Mouse (Mus musculus): ENCODE results near the gene Gm11634. TPM values are rescaled to one million over a fixed set of nuclear protein-coding genes. Genes with fewer than 3 reads are reported as not detected.

Gene Gm11634
- polyA plus RNA-seq, 1 experiment from 2014 or later = not detected

DNA sequence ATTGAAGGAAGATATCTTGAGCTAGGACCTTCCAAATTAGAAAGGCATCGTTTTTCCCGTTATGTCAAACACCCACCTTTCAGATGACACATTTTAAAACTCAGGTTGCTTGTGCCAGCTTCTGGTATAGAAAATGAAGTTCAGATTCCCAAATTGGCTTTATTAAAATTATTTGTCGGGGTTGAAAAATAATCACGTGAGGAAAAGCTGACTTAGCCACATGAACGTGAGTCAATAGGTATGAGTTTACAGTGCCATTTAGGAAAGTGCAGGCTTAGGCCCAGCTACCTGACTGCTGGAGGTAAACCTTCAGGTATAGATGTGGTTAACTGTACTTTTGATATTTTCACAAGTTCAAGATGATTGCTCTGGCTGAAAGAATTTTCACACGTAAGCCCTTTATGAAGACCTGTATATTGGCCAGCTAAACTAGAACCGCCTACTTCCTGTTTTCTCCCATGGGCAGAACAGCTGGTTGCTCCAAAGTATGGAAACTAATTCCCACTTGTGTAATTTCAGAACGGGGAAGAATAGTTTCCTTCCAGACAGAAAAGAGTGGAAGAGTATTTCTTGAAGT, 45.6 kb downstream of the Gm11634 start:
- H3K36me3 ChIP-seq (ENCODE audit: control insufficient read depth, insufficient read depth, low read length) = peaks cover 25% of the 10 kb centered on the region
- peak overlapping the region; percentile 81 for H3K9ac ChIP-seq (ENCODE audit: low read length)
- WGBS = 25% methylated on average over 8 of the region's 8 CpGs
- H3K27me3 ChIP-seq (replicated peaks; ENCODE audit: control insufficient read depth, insufficient read depth, low read length) = no peaks in the 10 kb centered on the region
- peak overlapping the region; percentile 63 for H3K4me3 ChIP-seq (ENCODE audit: low read depth, low read length)
- peaks cover 21% of the 10 kb centered on the region for H3K4me1 ChIP-seq (ENCODE audit: control insufficient read depth, insufficient read depth, low read length)
- ATAC-seq (no peak), DNase-seq (ENCODE audit: low spot score) (no peak)
- H3K9me3 ChIP-seq (replicated peaks; ENCODE audit: control insufficient read depth, low read length) = no peaks in the 10 kb centered on the region
- H3K4me2 ChIP-seq (ENCODE audit: low read length) = peak overlapping the region; percentile 89
- peak overlapping the region; percentile 71 for H3K27ac ChIP-seq (ENCODE audit: low read depth, low read length)

- under 1% methylated on average over 37 of the region's 37 CpGs for WGBS
- Histone ChIP-seq H3K4me3 (ENCODE audit: low read depth, low read length) (peak overlapping the region; percentile 63), H3K36me3 (ENCODE audit: control insufficient read depth, insufficient read depth, low read length) (peaks cover 18% of the 10 kb centered on the region), H3K9ac (ENCODE audit: low read length) (peak overlapping the region; percentile 81), H3K4me1 (ENCODE audit: control insufficient read depth, insufficient read depth, low read length) (peaks cover 21% of the 10 kb centered on the region), H3K9me3 (replicated peaks; ENCODE audit: control insufficient read depth, low read length) (no peaks in the 10 kb centered on the region), H3K27ac (ENCODE audit: low read depth, low read length) (peak overlapping the region; percentile 88), H3K4me2 (ENCODE audit: low read length) (peak overlapping the region; percentile 89), H3K27me3 (replicated peaks; ENCODE audit: control insufficient read depth, insufficient read depth, low read length) (no peaks in the 10 kb centered on the region)
- DNase-seq (ENCODE audit: low spot score) = peak; percentile 100
- ATAC-seq = peak; percentile 97
Measured at GRCm38 (mm10) chr11:101552476-101553300, 46.4 kb downstream of the Gm11634 start.

- H3K4me2 ChIP-seq (ENCODE audit: low read length) = peak within 1 kb of the TSS; percentile 89
- H3K4me3 ChIP-seq (ENCODE audit: low read depth, low read length) = peak within 1 kb of the TSS; percentile 63
- H3K9me3 ChIP-seq (replicated peaks; ENCODE audit: control insufficient read depth, low read length) = no peaks in the 10 kb centered on the region
- peak; percentile 82 for ATAC-seq
- peak; percentile 100 for DNase-seq (ENCODE audit: low spot score)
- no peaks in the 10 kb centered on the region for H3K27me3 ChIP-seq (replicated peaks; ENCODE audit: control insufficient read depth, insufficient read depth, low read length)
- H3K4me1 ChIP-seq (ENCODE audit: control insufficient read depth, insufficient read depth, low read length) = peaks cover 21% of the 10 kb centered on the region
- under 1% methylated on average over 43 of the region's 43 CpGs for WGBS
- H3K9ac ChIP-seq (ENCODE audit: low read length) = peak within 1 kb of the TSS; percentile 81
- H3K36me3 ChIP-seq (ENCODE audit: control insufficient read depth, insufficient read depth, low read length) = peaks cover 18% of the 10 kb centered on the region
- H3K27ac ChIP-seq (ENCODE audit: low read depth, low read length) = peak within 1 kb of the TSS; percentile 88
Measured at GRCm38 (mm10) chr11:101551751-101552475, 47.1 kb downstream of the Gm11634 start, which contains the start of the genes Brca1 and Nbr1. TSS of gene Brca1 (minus strand) at chr11:101551955. TSS of gene Nbr1 (plus strand) at chr11:101552149.

GRCm38 (mm10) chr11:101548526-101548925, 50.5 kb downstream of the Gm11634 start:
- no peak overlapping the region for H3K27ac ChIP-seq (ENCODE audit: low read depth, low read length)

DNA sequence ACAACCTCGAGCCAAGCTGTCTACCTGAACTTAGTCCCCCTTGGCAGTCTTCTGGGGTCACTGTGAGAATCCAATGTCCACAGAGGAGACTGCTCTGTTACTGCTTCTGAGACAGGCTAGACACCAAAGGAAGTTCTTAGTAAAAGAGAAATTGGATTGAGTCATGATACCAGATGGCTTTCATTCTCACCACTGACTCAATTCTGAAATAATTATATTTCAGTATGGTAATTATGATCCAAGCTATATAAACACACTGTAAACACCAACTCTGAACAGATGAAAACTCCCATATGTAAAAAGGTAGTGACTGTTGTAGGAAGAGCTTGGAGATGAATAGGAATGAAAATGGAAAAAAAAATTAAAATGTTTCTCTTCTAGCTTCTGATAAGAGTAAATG, 54.9 kb downstream of the Gm11634 start:
- H3K9ac ChIP-seq (ENCODE audit: low read length) = no peak overlapping the region
- H3K4me3 ChIP-seq (ENCODE audit: low read depth, low read length) = no peak overlapping the region
- DNase-seq (ENCODE audit: low spot score) (peak; percentile 71), ATAC-seq (no peak; the same call in 1 of the 2 replicates)
- no peak overlapping the region for H3K4me2 ChIP-seq (ENCODE audit: low read length)
- peaks cover 2% of the 10 kb centered on the region; the same call in 1 of the 2 replicates for H3K4me1 ChIP-seq (ENCODE audit: control insufficient read depth, insufficient read depth, low read length)
- H3K27me3 ChIP-seq (replicated peaks; ENCODE audit: control insufficient read depth, insufficient read depth, low read length) = no peaks in the 10 kb centered on the region
- WGBS = 73% methylated on average over 1 of the region's 1 CpGs
- no peaks in the 10 kb centered on the region for H3K9me3 ChIP-seq (replicated peaks; ENCODE audit: control insufficient read depth, low read length)
- H3K27ac ChIP-seq (ENCODE audit: low read depth, low read length) = no peak overlapping the region
- peaks cover 9% of the 10 kb centered on the region; the same call in 1 of the 2 replicates for H3K36me3 ChIP-seq (ENCODE audit: control insufficient read depth, insufficient read depth, low read length)

More at GRCm38 (mm10) chr11:101548526-101548925, 50.5 kb downstream of the Gm11634 start:
- H3K9me3 ChIP-seq (replicated peaks; ENCODE audit: control insufficient read depth, low read length) = no peaks in the 10 kb centered on the region
- no peak for ATAC-seq
- H3K4me3 ChIP-seq (ENCODE audit: low read depth, low read length) = no peak overlapping the region
- H3K36me3 ChIP-seq (ENCODE audit: control insufficient read depth, insufficient read depth, low read length) = peaks cover 5% of the 10 kb centered on the region; the same call in 1 of the 2 replicates
- no peaks in the 10 kb centered on the region for H3K27me3 ChIP-seq (replicated peaks; ENCODE audit: control insufficient read depth, insufficient read depth, low read length)
- no peak overlapping the region for H3K9ac ChIP-seq (ENCODE audit: low read length)
- H3K4me2 ChIP-seq (ENCODE audit: low read length) = no peak overlapping the region
- H3K4me1 ChIP-seq (ENCODE audit: control insufficient read depth, insufficient read depth, low read length) = peaks cover 10% of the 10 kb centered on the region
- no peak for DNase-seq (ENCODE audit: low spot score)

Other genes starting within 250 kb of the Gm11634 start
- 0.09 TPM in 1 of 2 replicates, not detected in the other for gene G6pc, start 231.7 kb downstream of the Gm11634 start, polyA plus RNA-seq (2014; fragmentation: Nextera tagmentation; extraction: Ambion mirVana)
- 89.6 and 92.5 TPM in 2 replicates for gene Aarsd1, start 181.6 kb downstream of the Gm11634 start, polyA plus RNA-seq (2014; fragmentation: Nextera tagmentation; extraction: Ambion mirVana)
- gene Gm27029, start 174.5 kb downstream of the Gm11634 start, polyA plus RNA-seq (2014; fragmentation: Nextera tagmentation; extraction: Ambion mirVana) = 6.8 and 7.3 TPM in 2 replicates
- 14.7 and 21.2 TPM in 2 replicates for gene Rundc1, start 174.2 kb downstream of the Gm11634 start, polyA plus RNA-seq (2014; fragmentation: Nextera tagmentation; extraction: Ambion mirVana)
- 1.2 TPM in 2 replicates for gene Ptges3l, start 173.9 kb downstream of the Gm11634 start, polyA plus RNA-seq (2014; fragmentation: Nextera tagmentation; extraction: Ambion mirVana)
- 281 and 371 TPM in 2 replicates for gene Rpl27, start 157.0 kb downstream of the Gm11634 start, polyA plus RNA-seq (2014; fragmentation: Nextera tagmentation; extraction: Ambion mirVana)
- gene Ifi35, start 150.8 kb downstream of the Gm11634 start, polyA plus RNA-seq (2014; fragmentation: Nextera tagmentation; extraction: Ambion mirVana) = 2.7 and 3.4 TPM in 2 replicates
- 98.7 and 131 TPM in 2 replicates for gene Rnd2, start 134.3 kb downstream of the Gm11634 start, polyA plus RNA-seq (2014; fragmentation: Nextera tagmentation; extraction: Ambion mirVana)
- 77.5 and 85.7 TPM in 2 replicates for gene Vat1, start 133.0 kb downstream of the Gm11634 start, polyA plus RNA-seq (2014; fragmentation: Nextera tagmentation; extraction: Ambion mirVana)
- gene Brca1, start 47.3 kb downstream of the Gm11634 start, polyA plus RNA-seq (2014; fragmentation: Nextera tagmentation; extraction: Ambion mirVana) = 7.9 and 8.1 TPM in 2 replicates
- 98.3 and 109 TPM in 2 replicates for gene Nbr1, start 47.1 kb downstream of the Gm11634 start, polyA plus RNA-seq (2014; fragmentation: Nextera tagmentation; extraction: Ambion mirVana)
- gene Tmem106a, start 17.0 kb downstream of the Gm11634 start, polyA plus RNA-seq (2014; fragmentation: Nextera tagmentation; extraction: Ambion mirVana) = 2.3 and 3.4 TPM in 2 replicates
- gene Rdm1, start 27.9 kb upstream of the Gm11634 start, polyA plus RNA-seq (2014; fragmentation: Nextera tagmentation; extraction: Ambion mirVana) = 32.7 and 38.5 TPM in 2 replicates
- 40.5 and 42.7 TPM in 2 replicates for gene Arl4d, start 66.3 kb upstream of the Gm11634 start, polyA plus RNA-seq (2014; fragmentation: Nextera tagmentation; extraction: Ambion mirVana)
- gene Dhx8, start 133.7 kb upstream of the Gm11634 start, polyA plus RNA-seq (2014; fragmentation: Nextera tagmentation; extraction: Ambion mirVana) = 31.6 and 33.3 TPM in 2 replicates
- gene Etv4, start 186.1 kb upstream of the Gm11634 start, polyA plus RNA-seq (2014; fragmentation: Nextera tagmentation; extraction: Ambion mirVana) = 3.5 and 4.5 TPM in 2 replicates